Mouse (Mus musculus): ENCODE measurements around the gene Gm26938. TPM values are rescaled to one million over a fixed set of nuclear protein-coding genes. Genes with fewer than 3 reads are reported as not detected.

The Gm26938 gene
- total and polyA plus RNA-seq, 2 experiments from 2014 or later = not detected

DNA sequence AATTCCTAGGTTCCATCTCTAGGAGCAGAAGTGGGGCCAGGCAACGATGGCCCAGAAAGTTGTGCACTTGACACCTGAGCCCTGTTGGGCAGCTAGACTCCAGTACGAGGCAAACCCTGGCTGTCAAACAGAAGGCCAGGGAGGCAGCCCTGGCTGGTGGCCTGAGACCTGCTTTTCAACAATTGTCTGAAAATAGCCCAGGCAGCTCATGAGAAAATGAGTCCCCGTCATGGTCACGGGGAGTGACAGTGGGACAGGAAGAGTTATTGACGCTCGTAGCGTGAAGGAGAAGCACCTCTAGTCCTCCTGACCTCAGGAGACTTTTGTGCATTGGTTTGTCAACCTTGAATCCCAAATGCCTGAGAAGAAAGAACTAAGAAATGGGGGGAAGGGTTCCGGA lies 44.8 kb downstream of the Gm26938 start:
- Histone ChIP-seq H3K27me3 (ENCODE audit: insufficient read depth, low read length) (no peaks in the 10 kb centered on the region), H3K4me1 (ENCODE audit: insufficient read depth) (no peaks in the 10 kb centered on the region), H3K4me3 (ENCODE audit: low read depth, low read length) (no peak overlapping the region), H3K9me3 (ENCODE audit: low read length) (no peaks in the 10 kb centered on the region), H3K9ac (no peak overlapping the region), H3K36me3 (ENCODE audit: insufficient read depth) (no peaks in the 10 kb centered on the region), H3K4me2 (ENCODE audit: low read depth) (no peak overlapping the region), H3K27ac (ENCODE audit: low read depth, low read length) (no peak overlapping the region)
- DNase-seq = no peak
- TF ChIP-seq CTCF (IDR thresholded peaks at IDR 0.05; ENCODE audit: low read depth) = no peak
- WGBS = 83% methylated on average over 8 of the region's 8 CpGs
- no peak for ATAC-seq

DNA sequence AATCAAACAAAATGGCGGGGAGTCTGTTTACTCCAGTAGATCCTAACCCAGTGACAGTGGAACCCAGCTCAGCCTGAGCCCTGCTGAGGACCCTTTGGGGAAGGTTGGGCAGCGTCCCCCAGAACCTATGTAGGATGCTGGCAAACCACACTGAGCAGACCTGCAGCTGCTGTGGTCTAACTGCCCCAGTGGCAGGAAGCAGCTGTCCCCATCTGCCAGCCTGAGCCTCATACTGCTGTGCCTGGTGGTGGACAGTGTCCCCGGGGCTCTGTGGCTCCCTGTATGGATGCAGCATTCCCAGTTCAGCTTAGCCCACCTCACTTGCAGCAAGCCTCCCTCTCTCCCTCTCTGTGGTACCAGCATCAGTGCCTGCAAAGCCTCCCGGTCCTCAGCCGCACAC lies 49.2 kb downstream of the Gm26938 start:
- TF ChIP-seq CTCF (IDR thresholded peaks at IDR 0.05; ENCODE audit: low read depth) = no peak
- Histone ChIP-seq H3K4me3 (ENCODE audit: low read depth, low read length) (no peak overlapping the region), H3K9me3 (ENCODE audit: low read length) (no peaks in the 10 kb centered on the region), H3K4me1 (ENCODE audit: insufficient read depth) (no peaks in the 10 kb centered on the region), H3K9ac (no peak overlapping the region), H3K4me2 (ENCODE audit: low read depth) (no peak overlapping the region), H3K27ac (ENCODE audit: low read depth, low read length) (no peak overlapping the region), H3K27me3 (ENCODE audit: insufficient read depth, low read length) (no peaks in the 10 kb centered on the region), H3K36me3 (ENCODE audit: insufficient read depth) (peaks cover 19% of the 10 kb centered on the region)
- 81% methylated on average over 5 of the region's 5 CpGs for WGBS
- no peak for DNase-seq
- no peak for ATAC-seq

DNA sequence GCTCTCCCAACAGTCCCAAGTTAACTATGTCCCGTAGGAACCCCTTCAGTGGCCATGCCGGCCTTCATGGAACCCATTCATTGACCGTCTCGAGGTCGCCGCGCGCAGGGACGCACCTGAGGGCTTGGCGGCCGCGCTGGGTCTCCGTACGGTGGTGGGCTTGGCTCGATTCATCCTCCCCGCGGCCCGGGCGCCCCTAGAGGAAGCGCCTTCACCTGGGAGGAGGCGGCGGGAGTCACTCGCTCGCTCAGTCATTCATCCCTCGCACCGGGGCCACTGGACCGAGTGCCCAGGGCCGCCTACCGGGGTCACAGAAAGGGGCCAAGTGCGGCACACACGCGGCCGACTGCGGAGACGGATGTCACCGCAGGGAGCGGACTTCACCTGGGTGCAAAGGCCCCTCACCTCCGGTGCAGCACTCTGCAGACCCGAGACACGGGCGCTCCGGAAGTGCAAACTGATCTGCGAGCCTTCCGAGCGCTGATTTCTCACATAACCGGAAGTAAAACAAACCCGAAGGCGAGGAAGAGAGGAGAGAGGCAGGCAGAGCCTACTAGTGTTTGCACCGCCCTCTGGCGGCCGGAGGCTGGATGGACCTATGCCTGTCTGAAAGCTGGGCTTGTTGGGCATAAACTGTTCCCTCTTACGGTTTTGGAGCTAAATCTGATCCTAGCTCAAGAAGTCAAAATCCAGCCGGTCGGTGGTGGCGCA lies 50.8 kb downstream of the Gm26938 start, which contains the start of gene Ints1:
Gene Ints1 (minus strand): TSS at position 459 of the 711 bp plus-strand sequence.
- ATAC-seq (peak; percentile 99), DNase-seq (peak; percentile 96)
- H3K27me3 ChIP-seq (ENCODE audit: insufficient read depth, low read length) = no peaks in the 10 kb centered on the region
- H3K27ac ChIP-seq (ENCODE audit: low read depth, low read length) = peak within 1 kb of the TSS; percentile 45
- TF ChIP-seq CTCF (IDR thresholded peaks at IDR 0.05; ENCODE audit: low read depth) = peak; percentile 98
- WGBS = 1% methylated on average over 55 of the region's 55 CpGs
- H3K4me1 ChIP-seq (ENCODE audit: insufficient read depth) = no peaks in the 10 kb centered on the region
- H3K36me3 ChIP-seq (ENCODE audit: insufficient read depth) = peaks cover 35% of the 10 kb centered on the region
- peak within 1 kb of the TSS; percentile 90 for H3K4me2 ChIP-seq (ENCODE audit: low read depth)
- peak within 1 kb of the TSS; percentile 87 for H3K9ac ChIP-seq
- peak within 1 kb of the TSS; percentile 93 for H3K4me3 ChIP-seq (ENCODE audit: low read depth, low read length)
- no peaks in the 10 kb centered on the region for H3K9me3 ChIP-seq (ENCODE audit: low read length)

DNA sequence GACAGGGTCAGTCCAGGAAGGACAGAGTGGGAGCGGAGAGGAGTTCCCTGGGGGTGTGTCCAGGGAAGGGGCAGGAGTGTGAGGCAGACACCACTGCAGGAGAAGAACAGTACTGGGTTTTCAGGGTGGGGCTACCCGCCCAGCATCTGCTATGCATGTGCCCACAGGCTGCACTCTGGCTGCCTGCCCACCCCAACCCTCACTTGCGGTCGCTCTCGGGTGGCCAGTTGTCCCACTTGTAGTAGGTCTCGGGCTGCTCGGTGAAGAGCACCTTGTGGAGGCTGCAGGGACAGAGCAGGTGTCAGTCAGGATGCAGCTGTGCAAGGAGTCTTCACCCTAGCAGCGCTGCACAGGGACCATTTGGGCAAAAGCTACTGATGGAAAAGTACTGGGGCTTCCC lies 58.0 kb downstream of the Gm26938 start:
- Histone ChIP-seq H3K27me3 (ENCODE audit: insufficient read depth, low read length) (no peaks in the 10 kb centered on the region), H3K36me3 (ENCODE audit: insufficient read depth) (peaks cover 96% of the 10 kb centered on the region), H3K9me3 (ENCODE audit: low read length) (no peaks in the 10 kb centered on the region), H3K4me3 (ENCODE audit: low read depth, low read length) (no peak overlapping the region), H3K27ac (ENCODE audit: low read depth, low read length) (no peak overlapping the region), H3K9ac (no peak overlapping the region), H3K4me2 (ENCODE audit: low read depth) (no peak overlapping the region), H3K4me1 (ENCODE audit: insufficient read depth) (no peaks in the 10 kb centered on the region)
- DNase-seq (no peak), ATAC-seq (no peak)
- TF ChIP-seq CTCF (IDR thresholded peaks at IDR 0.05; ENCODE audit: low read depth) = no peak
- over 99% methylated on average over 8 of the region's 8 CpGs for WGBS

- Histone ChIP-seq H3K36me3 (ENCODE audit: insufficient read depth) (peaks cover 98% of the 10 kb centered on the region), H3K9me3 (ENCODE audit: low read length) (no peaks in the 10 kb centered on the region), H3K4me1 (ENCODE audit: insufficient read depth) (no peaks in the 10 kb centered on the region), H3K9ac (no peak overlapping the region), H3K27me3 (ENCODE audit: insufficient read depth, low read length) (no peaks in the 10 kb centered on the region), H3K27ac (ENCODE audit: low read depth, low read length) (no peak overlapping the region), H3K4me2 (ENCODE audit: low read depth) (no peak overlapping the region), H3K4me3 (ENCODE audit: low read depth, low read length) (no peak overlapping the region)
- 73% methylated on average over 11 of the region's 11 CpGs for WGBS
- ATAC-seq (no peak), DNase-seq (no peak)
- TF ChIP-seq CTCF (IDR thresholded peaks at IDR 0.05; ENCODE audit: low read depth) = peak; percentile 63
Observed at GRCm38 (mm10) chr5:139764296-139764695, 61.9 kb downstream of the Gm26938 start.

DNA sequence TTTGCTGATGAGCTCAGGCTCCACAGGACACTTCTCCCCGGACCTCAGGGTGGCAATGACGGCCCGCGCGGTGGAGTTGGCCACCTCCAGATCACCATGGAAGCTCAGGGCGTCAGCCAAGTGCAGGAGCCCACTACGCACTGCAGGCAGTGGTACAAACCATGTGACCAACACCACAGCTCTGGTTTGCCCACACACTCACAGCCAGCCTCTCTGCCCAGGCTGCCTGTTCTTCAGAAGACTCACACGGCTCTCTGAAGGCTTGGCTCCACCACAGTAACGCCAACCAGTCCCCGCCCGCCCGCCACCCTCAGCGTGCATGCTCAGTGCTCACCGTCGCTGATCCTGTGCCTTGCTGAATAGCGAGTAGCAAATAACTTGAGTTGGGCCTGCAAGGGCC lies 68.1 kb downstream of the Gm26938 start:
- Histone ChIP-seq H3K9ac (no peak overlapping the region), H3K36me3 (ENCODE audit: insufficient read depth) (peaks cover 96% of the 10 kb centered on the region), H3K27me3 (ENCODE audit: insufficient read depth, low read length) (no peaks in the 10 kb centered on the region), H3K4me1 (ENCODE audit: insufficient read depth) (no peaks in the 10 kb centered on the region), H3K9me3 (ENCODE audit: low read length) (no peaks in the 10 kb centered on the region), H3K4me3 (ENCODE audit: low read depth, low read length) (no peak overlapping the region), H3K27ac (ENCODE audit: low read depth, low read length) (no peak overlapping the region), H3K4me2 (ENCODE audit: low read depth) (no peak overlapping the region)
- TF ChIP-seq CTCF (IDR thresholded peaks at IDR 0.05; ENCODE audit: low read depth) = no peak
- ATAC-seq (no peak), DNase-seq (no peak)
- 82% methylated on average over 16 of the region's 16 CpGs for WGBS

Small RNA genes within 50 kb of the gene (microRNA-seq; reads per million reads assigned to microRNA genes)
- 0.37 to 0.39 reads per million in 2 experiments for gene Mir7037

Other genes starting within 250 kb of the Gm26938 start
- gene Micall2, start 90.1 kb downstream of the Gm26938 start, total RNA-seq (2014; rRNA removed) = 5.1 and 5.4 TPM in 2 replicates
- 7.1 and 9.9 TPM in 2 replicates for gene Micall2, start 90.1 kb downstream of the Gm26938 start, polyA plus RNA-seq (2015; fragmentation: Nextera tagmentation; extraction: Ambion mirVana)
- gene Ints1, start 50.7 kb downstream of the Gm26938 start, total RNA-seq (2014; rRNA removed) = 103 and 119 TPM in 2 replicates
- gene Ints1, start 50.7 kb downstream of the Gm26938 start, polyA plus RNA-seq (2015; fragmentation: Nextera tagmentation; extraction: Ambion mirVana) = 22.4 TPM in 2 replicates
- 19.7 and 23.2 TPM in 2 replicates for gene Mafk, start 34.9 kb downstream of the Gm26938 start, total RNA-seq (2014; rRNA removed)
- gene Mafk, start 34.9 kb downstream of the Gm26938 start, polyA plus RNA-seq (2015; fragmentation: Nextera tagmentation; extraction: Ambion mirVana) = 8.4 and 9.6 TPM in 2 replicates
- 0.10 and 0.15 TPM in 2 replicates for gene Tmem184a, start 6.5 kb downstream of the Gm26938 start, total RNA-seq (2014; rRNA removed)
- gene Tmem184a, start 6.5 kb downstream of the Gm26938 start, polyA plus RNA-seq (2015; fragmentation: Nextera tagmentation; extraction: Ambion mirVana) = 0.12 TPM in 1 of 2 replicates, not detected in the other
- gene Psmg3, start 478 bp upstream of the Gm26938 start, total RNA-seq (2014; rRNA removed) = 26.9 and 30.1 TPM in 2 replicates
- 63.9 and 66.3 TPM in 2 replicates for gene Psmg3, start 478 bp upstream of the Gm26938 start, polyA plus RNA-seq (2015; fragmentation: Nextera tagmentation; extraction: Ambion mirVana)
- gene Elfn1, start 81.5 kb upstream of the Gm26938 start, total RNA-seq (2014; rRNA removed) = 17.2 and 28.9 TPM in 2 replicates
- gene Elfn1, start 81.5 kb upstream of the Gm26938 start, polyA plus RNA-seq (2015; fragmentation: Nextera tagmentation; extraction: Ambion mirVana) = 3.4 and 4.1 TPM in 2 replicates

All from forebrain, postnatal 0 days (tissue).